Mouse (Mus musculus) hindbrain, embryonic 16.5 days (tissue): ENCODE data around the gene Nfe2l2. TPM values are rescaled to one million over a fixed set of nuclear protein-coding genes. Genes with fewer than 3 reads are reported as not detected.

ENCODE experiments used
- ATAC-seq: fragments of 200-750 bp; cut with Nextera tagmentation; 2 replicates; pipeline ENCODE4 v1.8.0; 2017; ENCODE audit warnings: moderate TSS enrichment, moderate library complexity
- H3K27ac ChIP-seq: fragments of 300-500 bp; sonication (generic); 2 replicates; pipeline ENCODE4 v1.5.1; 2014; ENCODE audit warnings: low read depth, mild to moderate bottlenecking, control low read depth, low read length, moderate library complexity
- H3K27me3 ChIP-seq: fragments of 300-500 bp; sonication (generic); replicated peaks from 2 replicates; pipeline ENCODE4 v1.6.1; 2014; ENCODE audit warnings: low read length; ENCODE audit not compliant: control insufficient read depth, insufficient read depth
- H3K36me3 ChIP-seq: fragments of 300-500 bp; sonication (generic); 2 replicates; pipeline ENCODE4 v1.6.1; 2014; ENCODE audit warnings: mild to moderate bottlenecking, low read length, moderate library complexity, mixed read lengths; ENCODE audit not compliant: control insufficient read depth, insufficient read depth
- H3K4me1 ChIP-seq: fragments of 300-500 bp; sonication (generic); 2 replicates; pipeline ENCODE4 v1.6.1; 2014; ENCODE audit warnings: low read depth, low read length; ENCODE audit not compliant: control insufficient read depth, insufficient read depth
- H3K4me2 ChIP-seq: fragments of 300-500 bp; sonication (generic); 2 replicates; pipeline ENCODE4 v1.6.1; 2014; ENCODE audit warnings: mild to moderate bottlenecking, low read length, control low read depth, moderate library complexity
- H3K4me3 ChIP-seq: fragments of 300-500 bp; sonication (generic); 2 replicates; pipeline ENCODE4 v1.5.1; 2014; ENCODE audit warnings: mild to moderate bottlenecking, low read length, control low read depth, moderate library complexity
- H3K9ac ChIP-seq: fragments of 300-500 bp; sonication (generic); 2 replicates; pipeline ENCODE4 v1.6.1; 2014; ENCODE audit warnings: low read depth, mild to moderate bottlenecking, control low read depth, low read length, moderate library complexity
- H3K9me3 ChIP-seq: fragments of 300-500 bp; sonication (generic); 2 replicates; pipeline ENCODE4 v1.6.1; 2014; ENCODE audit warnings: mild to moderate bottlenecking, low read length, moderate library complexity; ENCODE audit not compliant: control insufficient read depth
- WGBS: fragments of 180-500 bp; shearing (Covaris S2); extraction: QIAGEN DNeasy Blood & Tissue Kit; methylation state at CpG from one replicate; pipeline ENCODE4 v1.1.7; 2014; 5-methylcytosine and 5-hydroxymethylcytosine counted together
- polyA plus RNA-seq: library from polyadenylated mRNA; unstranded; fragments of >200 nt; fragmentation: Nextera tagmentation; extraction: Ambion mirVana; gene quantifications from 2 replicates; pipeline ENCODE4 v1.2.1, GENCODE M21; 2015

Gene Nfe2l2
- polyA plus RNA-seq, 1 experiment from 2014 or later = 14.3 TPM

- 93% methylated on average over 6 of the region's 6 CpGs for WGBS
- Histone ChIP-seq H3K9ac (no peak overlapping the region), H3K4me2 (no peak overlapping the region), H3K4me3 (no peak overlapping the region), H3K27me3 (no peaks in the 10 kb centered on the region), H3K36me3 (no peaks in the 10 kb centered on the region), H3K27ac (no peak overlapping the region), H3K9me3 (no peaks in the 10 kb centered on the region), H3K4me1 (no peaks in the 10 kb centered on the region)
- ATAC-seq = no peak
Observed at GRCm38 (mm10) chr2:75692369-75692768, 12.1 kb downstream of the Nfe2l2 start.

- Histone ChIP-seq H3K9ac (no peak overlapping the region), H3K27me3 (no peaks in the 10 kb centered on the region), H3K27ac (no peak overlapping the region), H3K4me3 (no peak overlapping the region), H3K4me1 (no peaks in the 10 kb centered on the region), H3K36me3 (no peaks in the 10 kb centered on the region), H3K4me2 (no peak overlapping the region), H3K9me3 (no peaks in the 10 kb centered on the region)
- ATAC-seq = no peak
- 79% methylated on average over 8 of the region's 8 CpGs for WGBS
Observed at GRCm38 (mm10) chr2:75691316-75691715, 13.1 kb downstream of the Nfe2l2 start.

- no peak overlapping the region for H3K4me2 ChIP-seq
- H3K9me3 ChIP-seq = no peaks in the 10 kb centered on the region
- H3K4me1 ChIP-seq = no peaks in the 10 kb centered on the region
- WGBS = 97% methylated on average over 4 of the region's 4 CpGs
- no peak overlapping the region for H3K27ac ChIP-seq
- no peaks in the 10 kb centered on the region for H3K27me3 ChIP-seq
- no peaks in the 10 kb centered on the region for H3K36me3 ChIP-seq
- H3K9ac ChIP-seq = no peak overlapping the region
- ATAC-seq = no peak
- H3K4me3 ChIP-seq = no peak overlapping the region
Observed at GRCm38 (mm10) chr2:75690656-75691055, 13.8 kb downstream of the Nfe2l2 start.

GRCm38 (mm10) chr2:75689482-75690158, 14.8 kb downstream of the Nfe2l2 start:
- H3K4me1 ChIP-seq = no peaks in the 10 kb centered on the region
- 78% methylated on average over 10 of the region's 10 CpGs for WGBS
- ATAC-seq = no peak

GRCm38 (mm10) chr2:75688901-75689300, 15.5 kb downstream of the Nfe2l2 start:
- no peaks in the 10 kb centered on the region for H3K36me3 ChIP-seq
- no peak for ATAC-seq
- H3K27me3 ChIP-seq = no peaks in the 10 kb centered on the region
- H3K4me2 ChIP-seq = no peak overlapping the region
- H3K9me3 ChIP-seq = no peaks in the 10 kb centered on the region
- no peak overlapping the region for H3K27ac ChIP-seq
- no peaks in the 10 kb centered on the region for H3K4me1 ChIP-seq
- 91% methylated on average over 1 of the region's 1 CpGs for WGBS
- no peak overlapping the region for H3K9ac ChIP-seq
- no peak overlapping the region for H3K4me3 ChIP-seq

More at GRCm38 (mm10) chr2:75689482-75690158, 14.8 kb downstream of the Nfe2l2 start:
- Histone ChIP-seq H3K9ac (no peak overlapping the region), H3K27ac (no peak overlapping the region), H3K4me2 (no peak overlapping the region), H3K4me3 (no peak overlapping the region), H3K27me3 (no peaks in the 10 kb centered on the region), H3K9me3 (no peaks in the 10 kb centered on the region), H3K36me3 (no peaks in the 10 kb centered on the region)

- no peak for ATAC-seq
- Histone ChIP-seq H3K36me3 (no peaks in the 10 kb centered on the region), H3K4me1 (no peaks in the 10 kb centered on the region), H3K9me3 (no peaks in the 10 kb centered on the region), H3K27ac (no peak overlapping the region), H3K4me2 (no peak overlapping the region), H3K9ac (no peak overlapping the region), H3K4me3 (no peak overlapping the region), H3K27me3 (no peaks in the 10 kb centered on the region)
- WGBS = 93% methylated on average over 10 of the region's 10 CpGs
Observed at GRCm38 (mm10) chr2:75687040-75687749, 17.2 kb downstream of the Nfe2l2 start.

GRCm38 (mm10) chr2:75685458-75685861, 19.0 kb downstream of the Nfe2l2 start:
- Histone ChIP-seq H3K36me3 (no peaks in the 10 kb centered on the region), H3K27me3 (no peaks in the 10 kb centered on the region), H3K9ac (no peak overlapping the region), H3K4me2 (no peak overlapping the region), H3K4me1 (no peaks in the 10 kb centered on the region), H3K4me3 (no peak overlapping the region), H3K27ac (no peak overlapping the region), H3K9me3 (no peaks in the 10 kb centered on the region)
- WGBS = 80% methylated on average over 6 of the region's 6 CpGs
- no peak for ATAC-seq

GRCm38 (mm10) chr2:75684526-75684925, 19.9 kb downstream of the Nfe2l2 start:
- Histone ChIP-seq H3K4me3 (no peak overlapping the region), H3K4me1 (no peaks in the 10 kb centered on the region), H3K27me3 (no peaks in the 10 kb centered on the region), H3K36me3 (no peaks in the 10 kb centered on the region), H3K4me2 (no peak overlapping the region), H3K9ac (no peak overlapping the region), H3K9me3 (no peaks in the 10 kb centered on the region), H3K27ac (no peak overlapping the region)
- WGBS = 70% methylated on average over 3 of the region's 3 CpGs
- ATAC-seq = no peak

GRCm38 (mm10) chr2:75682978-75683709, 21.3 kb downstream of the Nfe2l2 start:
- Histone ChIP-seq H3K27ac (0 out of 2 replicates have a peak overlapping the region, but pooled peaks have one; percentile 31), H3K9ac (no peak overlapping the region), H3K36me3 (no peaks in the 10 kb centered on the region)

More at GRCm38 (mm10) chr2:75682978-75683709, 21.3 kb downstream of the Nfe2l2 start:
- no peaks in the 10 kb centered on the region for H3K4me1 ChIP-seq
- no peak overlapping the region for H3K4me2 ChIP-seq
- WGBS = 70% methylated on average over 15 of the region's 15 CpGs
- no peaks in the 10 kb centered on the region for H3K27me3 ChIP-seq
- no peak for ATAC-seq
- H3K4me3 ChIP-seq = no peak overlapping the region
- H3K9me3 ChIP-seq = no peaks in the 10 kb centered on the region
